Mouse (Mus musculus) forebrain, embryonic 13.5 days (tissue): ENCODE results near the gene Vwa7. TPM values are rescaled to one million over a fixed set of nuclear protein-coding genes. Genes with fewer than 3 reads are reported as not detected.

ENCODE experiments used
- ATAC-seq: fragments of 200-750 bp; cut with Nextera tagmentation; 2 replicates; pipeline ENCODE4 v1.8.0; 2017
- H3K27ac ChIP-seq: fragments of 300-500 bp; sonication (generic); 2 replicates; pipeline ENCODE4 v1.5.1; 2015; ENCODE audit warnings: inconsistent platforms, mild to moderate bottlenecking, moderate library complexity
- H3K27me3 ChIP-seq: fragments of 300-500 bp; sonication (generic); 2 replicates; pipeline ENCODE4 v1.6.1; 2015; ENCODE audit warnings: mild to moderate bottlenecking, inconsistent platforms
- H3K36me3 ChIP-seq: fragments of 300-500 bp; sonication (generic); 2 replicates; pipeline ENCODE4 v1.6.1; 2015; ENCODE audit warnings: mild to moderate bottlenecking, inconsistent platforms; ENCODE audit not compliant: poor library complexity, severe bottlenecking
- H3K4me1 ChIP-seq: fragments of 300-500 bp; sonication (generic); 2 replicates; pipeline ENCODE4 v1.6.1; 2015; ENCODE audit warnings: inconsistent platforms
- H3K4me2 ChIP-seq: fragments of 300-500 bp; sonication (generic); 2 replicates; pipeline ENCODE4 v1.6.1; 2015; ENCODE audit warnings: inconsistent platforms, mild to moderate bottlenecking, moderate library complexity
- H3K4me3 ChIP-seq: fragments of 300-500 bp; sonication (generic); 2 replicates; pipeline ENCODE4 v1.5.1; 2015; ENCODE audit warnings: mild to moderate bottlenecking, inconsistent platforms
- H3K9ac ChIP-seq: fragments of 300-500 bp; sonication (generic); 2 replicates; pipeline ENCODE4 v1.6.1; 2015; ENCODE audit warnings: mild to moderate bottlenecking, inconsistent platforms
- H3K9me3 ChIP-seq: fragments of 300-500 bp; sonication (generic); replicated peaks from 2 replicates; pipeline ENCODE4 v1.6.1; 2016; ENCODE audit warnings: inconsistent platforms
- WGBS: fragments of 180-500 bp; shearing (Covaris S2); methylation state at CpG from one replicate; pipeline ENCODE4 v1.1.7; 2015; 5-methylcytosine and 5-hydroxymethylcytosine counted together
- polyA plus RNA-seq: library from polyadenylated mRNA; unstranded; fragments of >200 nt; fragmentation: Nextera tagmentation; extraction: Ambion mirVana; gene quantifications from 2 replicates; pipeline ENCODE4 v1.2.1, GENCODE M21; 2015

The Vwa7 gene
- polyA plus RNA-seq, 1 experiment from 2014 or later: 0.18 TPM

DNA sequence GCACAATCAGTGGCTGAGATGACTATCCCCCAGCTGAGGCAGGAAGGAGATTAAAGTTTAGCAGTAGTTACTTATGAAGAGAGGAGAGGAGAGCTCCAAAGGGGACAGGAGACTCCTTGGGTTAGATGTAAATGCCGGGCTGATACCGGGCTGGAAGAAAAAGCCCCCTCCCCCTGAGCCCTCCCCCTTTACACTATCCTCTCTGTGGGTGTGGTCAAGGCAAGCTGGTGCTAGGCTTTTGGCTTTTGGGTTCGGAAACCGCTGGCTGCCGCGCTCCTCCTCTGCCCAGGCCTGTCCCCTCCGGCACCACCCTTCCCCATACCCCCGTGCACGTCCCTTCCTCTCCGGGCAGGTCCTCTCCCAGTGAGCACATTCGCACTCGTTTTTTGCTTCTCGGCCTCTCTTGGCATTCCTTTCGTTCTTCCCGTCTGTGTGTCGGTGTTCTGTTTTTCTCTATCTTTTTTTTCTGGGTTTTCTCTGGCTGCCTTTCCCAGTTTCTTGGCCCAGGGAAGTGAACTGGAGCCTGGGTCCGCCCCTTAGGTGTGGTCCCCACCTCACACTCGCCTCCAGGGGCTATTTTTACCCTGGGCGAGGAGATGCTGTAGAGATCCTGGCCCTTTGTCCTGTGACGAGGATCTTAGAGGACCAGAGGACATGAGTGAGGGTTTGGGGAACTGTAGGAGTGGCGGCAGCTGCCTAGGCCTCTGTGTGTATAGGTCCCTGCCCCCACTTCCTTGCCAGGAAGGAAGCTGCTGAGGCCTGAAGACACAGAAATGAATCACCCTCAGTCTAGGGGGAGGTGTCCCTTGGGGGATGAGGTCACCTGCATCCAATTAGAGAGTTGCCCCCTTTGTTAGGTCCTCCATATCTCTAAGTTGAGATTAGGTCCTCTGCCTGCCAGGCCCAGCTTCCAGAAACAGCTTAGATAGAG is 35.0 kb downstream of the Vwa7 start:
- Histone ChIP-seq H3K4me2 (peak overlapping the region; percentile 72), H3K9me3 (no peaks in the 10 kb centered on the region), H3K4me3 (peak overlapping the region; percentile 48), H3K9ac (peak overlapping the region; percentile 80), H3K36me3 (peaks cover 37% of the 10 kb centered on the region), H3K27ac (peak overlapping the region; percentile 93), H3K27me3 (no peaks in the 10 kb centered on the region), H3K4me1 (peaks cover 47% of the 10 kb centered on the region)
- WGBS: 2% methylated on average over 21 of the region's 21 CpGs
- peak; percentile 39 for ATAC-seq

- 73% methylated on average over 11 of the region's 12 CpGs for WGBS
- H3K36me3 ChIP-seq: peaks cover 41% of the 10 kb centered on the region
- H3K27ac ChIP-seq: peak overlapping the region; percentile 93
- ATAC-seq: no peak
- peak overlapping the region; percentile 72 for H3K4me2 ChIP-seq
- peak overlapping the region; percentile 48 for H3K4me3 ChIP-seq
- peaks cover 40% of the 10 kb centered on the region for H3K4me1 ChIP-seq
- peak overlapping the region; percentile 80 for H3K9ac ChIP-seq
- no peaks in the 10 kb centered on the region for H3K9me3 ChIP-seq
- H3K27me3 ChIP-seq: no peaks in the 10 kb centered on the region
Measured at GRCm38 (mm10) chr17:35052271-35052798, 36.0 kb downstream of the Vwa7 start.

- Histone ChIP-seq H3K4me2 (no peak overlapping the region), H3K36me3 (peaks cover 54% of the 10 kb centered on the region), H3K4me3 (no peak overlapping the region), H3K9ac (no peak overlapping the region), H3K9me3 (no peaks in the 10 kb centered on the region), H3K27ac (no peak overlapping the region), H3K4me1 (peaks cover 36% of the 10 kb centered on the region), H3K27me3 (no peaks in the 10 kb centered on the region)
- ATAC-seq: no peak
- 90% methylated on average over 7 of the region's 7 CpGs for WGBS
Measured at GRCm38 (mm10) chr17:35055691-35056495, 39.5 kb downstream of the Vwa7 start.

DNA sequence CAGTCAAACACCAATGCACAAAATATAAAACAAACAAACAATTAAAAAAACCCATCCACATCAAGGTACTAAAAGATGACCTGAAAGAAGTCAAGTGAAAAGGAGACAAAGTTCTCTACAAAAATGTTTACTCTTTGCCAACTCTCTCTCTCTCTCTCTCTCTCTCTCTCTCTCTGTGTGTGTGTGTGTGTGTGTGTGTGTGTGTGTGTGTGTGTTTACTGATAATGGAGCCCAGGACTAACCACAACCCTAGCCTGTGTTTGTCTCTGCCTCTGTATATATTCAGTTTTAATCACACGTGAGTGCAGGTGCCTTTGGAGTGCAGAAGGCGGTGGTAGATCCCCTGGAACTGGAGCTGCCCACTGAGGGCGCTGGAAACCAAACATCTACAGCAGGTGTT is 40.7 kb downstream of the Vwa7 start:
- ATAC-seq: no peak
- Histone ChIP-seq H3K27me3 (no peaks in the 10 kb centered on the region), H3K36me3 (peaks cover 64% of the 10 kb centered on the region), H3K9ac (no peak overlapping the region), H3K4me2 (no peak overlapping the region), H3K4me3 (no peak overlapping the region), H3K9me3 (no peaks in the 10 kb centered on the region), H3K4me1 (peaks cover 34% of the 10 kb centered on the region), H3K27ac (no peak overlapping the region)
- WGBS: 85% methylated on average over 3 of the region's 3 CpGs

DNA sequence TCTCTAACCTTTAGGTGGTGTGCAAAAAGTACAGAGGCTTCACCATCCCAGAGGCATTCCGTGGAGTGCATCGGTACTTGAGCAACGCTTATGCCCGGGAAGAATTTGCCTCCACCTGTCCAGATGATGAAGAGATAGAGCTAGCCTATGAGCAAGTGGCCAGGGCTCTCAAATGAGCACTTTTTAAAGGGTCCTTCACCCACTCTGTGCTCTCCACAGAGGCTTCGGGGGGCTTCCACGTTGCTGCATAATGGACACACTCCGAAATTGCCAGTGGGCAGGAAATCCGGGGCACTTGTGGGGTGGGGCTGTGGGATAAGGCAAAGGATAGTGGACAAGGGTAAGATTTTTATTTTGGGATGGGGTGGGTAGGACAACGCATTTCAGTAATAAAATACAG is 41.9 kb downstream of the Vwa7 start:
- peaks cover 3% of the 10 kb centered on the region; the same call in 1 of the 2 replicates for H3K27me3 ChIP-seq
- H3K9ac ChIP-seq: no peak overlapping the region
- H3K36me3 ChIP-seq: peaks cover 65% of the 10 kb centered on the region
- peaks cover 30% of the 10 kb centered on the region for H3K4me1 ChIP-seq
- 78% methylated on average over 9 of the region's 9 CpGs for whole genome bisulfite sequencing
- peak overlapping the region; percentile 79 for H3K4me3 ChIP-seq
- H3K9me3 ChIP-seq: no peaks in the 10 kb centered on the region
- ATAC-seq: 0 out of 2 replicates have a peak, but pooled peaks have one; percentile 0
- H3K4me2 ChIP-seq: peak overlapping the region; percentile 91
- H3K27ac ChIP-seq: peak overlapping the region; percentile 94; the same call in 1 of the 2 replicates

GRCm38 (mm10) chr17:35058911-35059892 is 42.8 kb downstream of the Vwa7 start, which contains the start of gene Ddah2:
Gene Ddah2, plus strand, starts transcription at chr17:35059035.
- H3K4me2 ChIP-seq: peak within 1 kb of the TSS; percentile 91
- H3K4me3 ChIP-seq: peak within 1 kb of the TSS; percentile 79
- H3K9ac ChIP-seq: peak within 1 kb of the TSS; percentile 90
- ATAC-seq: peak; percentile 92
- under 1% methylated on average over 57 of the region's 57 CpGs for WGBS
- H3K4me1 ChIP-seq: peaks cover 32% of the 10 kb centered on the region
- H3K36me3 ChIP-seq: peaks cover 59% of the 10 kb centered on the region
- H3K27ac ChIP-seq: peak within 1 kb of the TSS; percentile 94
- peaks cover 12% of the 10 kb centered on the region for H3K27me3 ChIP-seq
- H3K9me3 ChIP-seq: no peaks in the 10 kb centered on the region

DNA sequence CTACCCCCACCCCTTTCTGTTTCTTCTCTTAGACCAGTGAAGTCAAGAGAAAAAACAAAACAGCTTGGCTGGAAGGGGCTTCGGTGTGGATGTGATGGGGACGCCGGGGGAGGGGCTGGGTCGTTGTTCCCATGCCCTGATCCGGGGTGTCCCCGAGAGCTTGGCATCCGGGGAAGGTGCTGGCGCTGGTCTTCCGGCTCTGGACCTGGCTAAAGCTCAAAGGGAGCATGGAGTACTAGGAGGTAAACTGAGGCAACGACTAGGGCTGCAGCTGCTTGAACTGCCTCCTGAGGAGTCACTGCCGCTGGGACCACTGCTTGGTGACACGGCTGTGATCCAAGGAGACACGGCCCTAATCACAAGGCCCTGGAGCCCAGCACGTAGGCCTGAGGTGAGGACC is 43.7 kb downstream of the Vwa7 start:
- Histone ChIP-seq H3K36me3 (peaks cover 53% of the 10 kb centered on the region), H3K27ac (peak overlapping the region; percentile 94; the same call in 1 of the 2 replicates)
- ATAC-seq: 0 out of 2 replicates have a peak, but pooled peaks have one; percentile 1

DNA sequence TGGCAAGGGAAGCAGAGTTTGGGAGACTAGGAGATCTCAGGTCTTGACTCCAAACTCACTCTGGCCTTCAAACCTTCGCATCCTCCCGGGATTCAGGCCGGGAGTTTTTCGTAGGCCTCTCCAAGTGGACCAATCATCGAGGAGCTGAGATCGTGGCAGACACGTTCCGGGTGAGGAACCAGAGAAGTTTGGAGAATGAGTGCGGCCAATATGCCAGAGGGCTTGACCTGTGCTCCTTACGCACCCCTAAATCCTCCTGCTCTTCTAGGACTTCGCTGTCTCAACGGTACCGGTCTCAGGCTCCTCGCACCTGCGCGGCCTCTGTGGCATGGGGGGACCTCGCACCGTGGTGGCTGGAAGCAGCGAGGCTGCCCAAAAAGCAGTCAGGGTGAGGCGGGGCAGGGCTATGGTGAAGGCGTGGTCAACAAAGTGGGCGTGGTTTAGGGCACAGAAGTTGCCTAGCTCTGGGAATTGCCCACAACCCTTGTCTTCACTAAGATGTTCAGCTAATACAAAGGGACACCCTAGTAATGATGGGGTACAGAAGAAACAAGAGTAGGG is 44.4 kb downstream of the Vwa7 start:
- Histone ChIP-seq H3K4me1 (peaks cover 47% of the 10 kb centered on the region), H3K27me3 (peaks cover 28% of the 10 kb centered on the region), H3K36me3 (peaks cover 47% of the 10 kb centered on the region), H3K27ac (no peak overlapping the region), H3K4me2 (peak overlapping the region; percentile 91), H3K9me3 (no peaks in the 10 kb centered on the region), H3K9ac (peak overlapping the region; percentile 90), H3K4me3 (peak overlapping the region; percentile 79)
- 60% methylated on average over 22 of the region's 22 CpGs for WGBS
- no peak for ATAC-seq

More for the DNA sequence above, 43.7 kb downstream of the Vwa7 start:
- H3K4me1 ChIP-seq: peaks cover 40% of the 10 kb centered on the region
- 23% methylated on average over 14 of the region's 14 CpGs for WGBS
- H3K9me3 ChIP-seq: no peaks in the 10 kb centered on the region
- H3K4me2 ChIP-seq: peak overlapping the region; percentile 91
- peak overlapping the region; percentile 90 for H3K9ac ChIP-seq
- H3K4me3 ChIP-seq: peak overlapping the region; percentile 79
- H3K27me3 ChIP-seq: peaks cover 21% of the 10 kb centered on the region

DNA sequence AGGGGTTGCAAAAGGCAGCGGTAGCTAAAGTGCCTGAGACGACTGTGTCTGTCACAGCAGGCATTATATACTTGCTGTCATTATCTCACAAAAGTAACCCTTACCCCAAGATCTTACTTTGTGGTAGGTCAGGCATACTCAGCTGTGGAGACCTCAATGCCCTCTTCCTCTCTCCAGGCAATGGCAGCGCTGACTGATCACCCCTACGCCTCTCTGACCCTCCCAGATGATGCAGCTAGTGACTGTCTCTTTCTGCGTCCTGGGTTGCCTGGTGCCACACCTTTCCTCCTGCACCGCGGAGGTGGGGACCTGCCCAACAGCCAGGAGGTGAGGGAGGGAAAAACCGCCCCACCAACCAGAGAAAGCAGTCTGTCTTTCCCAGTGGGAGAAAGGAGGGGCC is 44.9 kb downstream of the Vwa7 start:
- Histone ChIP-seq H3K4me2 (peak overlapping the region; percentile 91; the same call in 1 of the 2 replicates), H3K27ac (no peak overlapping the region), H3K27me3 (peaks cover 33% of the 10 kb centered on the region), H3K9me3 (no peaks in the 10 kb centered on the region), H3K4me1 (peaks cover 47% of the 10 kb centered on the region), H3K9ac (peak overlapping the region; percentile 43), H3K36me3 (peaks cover 42% of the 10 kb centered on the region), H3K4me3 (peak overlapping the region; percentile 79; the same call in 1 of the 2 replicates)
- 78% methylated on average over 8 of the region's 8 CpGs for WGBS
- no peak for ATAC-seq

DNA sequence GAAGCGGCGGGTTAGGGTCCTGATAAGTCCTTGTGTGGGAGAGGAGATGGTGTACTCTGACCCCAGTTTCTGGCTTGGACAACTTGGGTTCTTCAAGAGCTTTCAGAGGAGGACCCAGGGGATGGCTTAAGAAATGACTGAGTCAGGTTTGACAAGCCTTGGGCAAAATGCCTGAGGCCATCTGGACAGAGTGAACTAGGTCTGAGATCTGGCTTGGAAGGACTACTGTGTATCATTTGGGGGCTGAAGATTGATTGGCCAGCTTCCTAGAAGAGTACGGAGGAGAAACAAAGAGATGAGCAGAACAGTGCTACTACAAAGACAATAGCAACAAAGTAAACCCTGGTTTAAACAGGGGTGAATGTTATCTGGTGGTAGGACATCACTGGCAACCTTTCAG is 47.1 kb downstream of the Vwa7 start:
- ATAC-seq: no peak
- WGBS: 89% methylated on average over 3 of the region's 3 CpGs
- peaks cover 49% of the 10 kb centered on the region for H3K27me3 ChIP-seq
- H3K27ac ChIP-seq: no peak overlapping the region
- no peak overlapping the region for H3K9ac ChIP-seq
- H3K9me3 ChIP-seq: no peaks in the 10 kb centered on the region
- peaks cover 44% of the 10 kb centered on the region for H3K4me1 ChIP-seq
- peaks cover 32% of the 10 kb centered on the region for H3K36me3 ChIP-seq
- no peak overlapping the region for H3K4me2 ChIP-seq
- no peak overlapping the region for H3K4me3 ChIP-seq
